Mouse (Mus musculus): ENCODE data around the gene Anapc7. TPM values are rescaled to one million over a fixed set of nuclear protein-coding genes. Genes with fewer than 3 reads are reported as not detected.
A peak's percentile ranks its signal among the peaks of the same experiment; 100 is the strongest.

The Anapc7 gene
- 27.1 and 33.7 TPM in 2 replicates for polyA plus RNA-seq (2014; fragmentation: Nextera tagmentation; extraction: Ambion mirVana)

- peak within 1 kb of the TSS; percentile 99 for H3K4me3 ChIP-seq (ENCODE audit: low read depth, low read length)
- peak within 1 kb of the TSS; percentile 94 for H3K9ac ChIP-seq (ENCODE audit: low read depth, low read length)
- H3K27ac ChIP-seq (ENCODE audit: low read depth, low read length), result peak within 1 kb of the TSS; percentile 82
- H3K9me3 ChIP-seq (ENCODE audit: control insufficient read depth, low read length), result no peaks in the 10 kb centered on the region
- DNase-seq (ENCODE audit: low spot score), result no peak
- 26% methylated on average over 17 of the region's 17 CpGs for WGBS
- H3K36me3 ChIP-seq (ENCODE audit: control insufficient read depth, insufficient read depth, low read length), result no peaks in the 10 kb centered on the region
- no peaks in the 10 kb centered on the region for H3K4me1 ChIP-seq (replicated peaks; ENCODE audit: control insufficient read depth, insufficient read depth, low read length)
- ATAC-seq (ENCODE audit: low FRiP score), result peak; percentile 2; the same call in 1 of the 2 replicates
- no peaks in the 10 kb centered on the region for H3K27me3 ChIP-seq (ENCODE audit: control insufficient read depth, insufficient read depth, low read length)
- H3K4me2 ChIP-seq (replicated peaks; ENCODE audit: low read depth, low read length), result peak within 1 kb of the TSS; percentile 81
Measured at GRCm38 (mm10) chr5:122421271-122422068, at the start of gene Anapc7. Gene Anapc7, plus strand, starts transcription at chr5:122421693.

- Histone ChIP-seq H3K4me3 (ENCODE audit: low read depth, low read length) (peak within 1 kb of the TSS; percentile 70), H3K9me3 (ENCODE audit: control insufficient read depth, low read length) (no peaks in the 10 kb centered on the region), H3K4me1 (replicated peaks; ENCODE audit: control insufficient read depth, insufficient read depth, low read length) (no peaks in the 10 kb centered on the region; the same call in 1 of the 2 replicates), H3K27ac (ENCODE audit: low read depth, low read length) (peak within 1 kb of the TSS; percentile 95), H3K9ac (ENCODE audit: low read depth, low read length) (peak within 1 kb of the TSS; percentile 68), H3K27me3 (ENCODE audit: control insufficient read depth, insufficient read depth, low read length) (no peaks in the 10 kb centered on the region), H3K4me2 (replicated peaks; ENCODE audit: low read depth, low read length) (peak within 1 kb of the TSS; percentile 56), H3K36me3 (ENCODE audit: control insufficient read depth, insufficient read depth, low read length) (peaks cover 6% of the 10 kb centered on the region; the same call in 1 of the 2 replicates)
- under 1% methylated on average over 53 of the region's 53 CpGs for WGBS
- ATAC-seq (ENCODE audit: low FRiP score) (peak; percentile 93), DNase-seq (ENCODE audit: low spot score) (peak; percentile 100)
Measured at GRCm38 (mm10) chr5:122372192-122372769, 49.2 kb upstream of the Anapc7 start, which contains the start of gene Fam216a. Gene Fam216a, minus strand, starts transcription at chr5:122372364.

- no peaks in the 10 kb centered on the region; the same call in 1 of the 2 replicates for H3K4me1 ChIP-seq (replicated peaks; ENCODE audit: control insufficient read depth, insufficient read depth, low read length)
- DNase-seq (ENCODE audit: low spot score) (no peak), ATAC-seq (ENCODE audit: low FRiP score) (no peak; the same call in 1 of the 2 replicates)
- H3K27me3 ChIP-seq (ENCODE audit: control insufficient read depth, insufficient read depth, low read length), result no peaks in the 10 kb centered on the region
- peak overlapping the region; percentile 95 for H3K27ac ChIP-seq (ENCODE audit: low read depth, low read length)
- peak overlapping the region; percentile 70 for H3K4me3 ChIP-seq (ENCODE audit: low read depth, low read length)
- peaks cover 4% of the 10 kb centered on the region; the same call in 1 of the 2 replicates for H3K36me3 ChIP-seq (ENCODE audit: control insufficient read depth, insufficient read depth, low read length)
- H3K4me2 ChIP-seq (replicated peaks; ENCODE audit: low read depth, low read length), result peak overlapping the region; percentile 56
- peak overlapping the region; percentile 68 for H3K9ac ChIP-seq (ENCODE audit: low read depth, low read length)
- no peaks in the 10 kb centered on the region for H3K9me3 ChIP-seq (ENCODE audit: control insufficient read depth, low read length)
- 7% methylated on average over 5 of the region's 5 CpGs for WGBS
Measured at GRCm38 (mm10) chr5:122372878-122373277, 48.6 kb upstream of the Anapc7 start.

GRCm38 (mm10) chr5:122377101-122377833 lies 44.2 kb upstream of the Anapc7 start:
- peaks cover 7% of the 10 kb centered on the region; the same call in 1 of the 2 replicates for H3K36me3 ChIP-seq (ENCODE audit: control insufficient read depth, insufficient read depth, low read length)
- H3K4me2 ChIP-seq (replicated peaks; ENCODE audit: low read depth, low read length), result no peak overlapping the region
- no peak overlapping the region for H3K4me3 ChIP-seq (ENCODE audit: low read depth, low read length)
- H3K27ac ChIP-seq (ENCODE audit: low read depth, low read length), result no peak overlapping the region
- no peak for DNase-seq (ENCODE audit: low spot score)
- WGBS, result 97% methylated on average over 4 of the region's 4 CpGs
- H3K9me3 ChIP-seq (ENCODE audit: control insufficient read depth, low read length), result no peaks in the 10 kb centered on the region
- H3K4me1 ChIP-seq (replicated peaks; ENCODE audit: control insufficient read depth, insufficient read depth, low read length), result no peaks in the 10 kb centered on the region; the same call in 1 of the 2 replicates
- no peaks in the 10 kb centered on the region for H3K27me3 ChIP-seq (ENCODE audit: control insufficient read depth, insufficient read depth, low read length)
- no peak for ATAC-seq (ENCODE audit: low FRiP score)
- no peak overlapping the region for H3K9ac ChIP-seq (ENCODE audit: low read depth, low read length)

- H3K4me3 ChIP-seq (ENCODE audit: low read depth, low read length), result no peak overlapping the region
- no peak overlapping the region for H3K27ac ChIP-seq (ENCODE audit: low read depth, low read length)
- WGBS, result 93% methylated on average over 12 of the region's 12 CpGs
- no peak overlapping the region for H3K9ac ChIP-seq (ENCODE audit: low read depth, low read length)
- H3K9me3 ChIP-seq (ENCODE audit: control insufficient read depth, low read length), result no peaks in the 10 kb centered on the region
- DNase-seq (ENCODE audit: low spot score) (no peak), ATAC-seq (ENCODE audit: low FRiP score) (no peak)
- no peak overlapping the region for H3K4me2 ChIP-seq (replicated peaks; ENCODE audit: low read depth, low read length)
- H3K36me3 ChIP-seq (ENCODE audit: control insufficient read depth, insufficient read depth, low read length), result peaks cover 9% of the 10 kb centered on the region; the same call in 1 of the 2 replicates
- no peaks in the 10 kb centered on the region for H3K27me3 ChIP-seq (ENCODE audit: control insufficient read depth, insufficient read depth, low read length)
- no peaks in the 10 kb centered on the region; the same call in 1 of the 2 replicates for H3K4me1 ChIP-seq (replicated peaks; ENCODE audit: control insufficient read depth, insufficient read depth, low read length)
Measured at GRCm38 (mm10) chr5:122378171-122378570, 43.3 kb upstream of the Anapc7 start.

GRCm38 (mm10) chr5:122379374-122380155 lies 41.9 kb upstream of the Anapc7 start:
- H3K9ac ChIP-seq (ENCODE audit: low read depth, low read length), result no peak overlapping the region
- no peak overlapping the region for H3K27ac ChIP-seq (ENCODE audit: low read depth, low read length)
- no peak overlapping the region for H3K4me3 ChIP-seq (ENCODE audit: low read depth, low read length)
- DNase-seq (ENCODE audit: low spot score), result peak; percentile 87
- no peak overlapping the region for H3K4me2 ChIP-seq (replicated peaks; ENCODE audit: low read depth, low read length)
- peak; percentile 49; the same call in 1 of the 2 replicates for ATAC-seq (ENCODE audit: low FRiP score)
- H3K9me3 ChIP-seq (ENCODE audit: control insufficient read depth, low read length), result no peaks in the 10 kb centered on the region
- peaks cover 9% of the 10 kb centered on the region; the same call in 1 of the 2 replicates for H3K36me3 ChIP-seq (ENCODE audit: control insufficient read depth, insufficient read depth, low read length)
- 64% methylated on average over 11 of the region's 11 CpGs for WGBS
- no peaks in the 10 kb centered on the region for H3K4me1 ChIP-seq (replicated peaks; ENCODE audit: control insufficient read depth, insufficient read depth, low read length)
- H3K27me3 ChIP-seq (ENCODE audit: control insufficient read depth, insufficient read depth, low read length), result no peaks in the 10 kb centered on the region

- Histone ChIP-seq H3K36me3 (ENCODE audit: control insufficient read depth, insufficient read depth, low read length) (no peaks in the 10 kb centered on the region), H3K27ac (ENCODE audit: low read depth, low read length) (no peak overlapping the region), H3K9ac (ENCODE audit: low read depth, low read length) (no peak overlapping the region), H3K9me3 (ENCODE audit: control insufficient read depth, low read length) (no peaks in the 10 kb centered on the region), H3K27me3 (ENCODE audit: control insufficient read depth, insufficient read depth, low read length) (no peaks in the 10 kb centered on the region), H3K4me1 (replicated peaks; ENCODE audit: control insufficient read depth, insufficient read depth, low read length) (peaks cover 4% of the 10 kb centered on the region; the same call in 1 of the 2 replicates), H3K4me3 (ENCODE audit: low read depth, low read length) (no peak overlapping the region), H3K4me2 (replicated peaks; ENCODE audit: low read depth, low read length) (no peak overlapping the region)
- 89% methylated on average over 5 of the region's 5 CpGs for WGBS
- no peak for DNase-seq (ENCODE audit: low spot score)
- ATAC-seq (ENCODE audit: low FRiP score), result no peak
Measured at GRCm38 (mm10) chr5:122390006-122390405, 31.5 kb upstream of the Anapc7 start.

- Histone ChIP-seq H3K4me1 (replicated peaks; ENCODE audit: control insufficient read depth, insufficient read depth, low read length) (peaks cover 4% of the 10 kb centered on the region; the same call in 1 of the 2 replicates), H3K36me3 (ENCODE audit: control insufficient read depth, insufficient read depth, low read length) (no peaks in the 10 kb centered on the region), H3K9ac (ENCODE audit: low read depth, low read length) (no peak overlapping the region), H3K27me3 (ENCODE audit: control insufficient read depth, insufficient read depth, low read length) (no peaks in the 10 kb centered on the region), H3K27ac (ENCODE audit: low read depth, low read length) (no peak overlapping the region), H3K4me2 (replicated peaks; ENCODE audit: low read depth, low read length) (no peak overlapping the region), H3K4me3 (ENCODE audit: low read depth, low read length) (no peak overlapping the region), H3K9me3 (ENCODE audit: control insufficient read depth, low read length) (no peaks in the 10 kb centered on the region)
- DNase-seq (ENCODE audit: low spot score) (no peak), ATAC-seq (ENCODE audit: low FRiP score) (no peak)
Measured at GRCm38 (mm10) chr5:122390671-122391070, 30.8 kb upstream of the Anapc7 start.
